9 mouse cellular contexts compared by ENCODE assay signal in genomic region chr13:73512776-73513673, GRCm38 (mm10). TPM values are rescaled to one million over a fixed set of nuclear protein-coding genes. Genes with fewer than 3 reads are reported as not detected.
DNase-seq lines count a peak whose midpoint lies in the region; ATAC-seq and TF ChIP-seq lines count a peak whose summit lies in the region.
"Had no signal": no experiment of that assay in that cellular context is flagged by ENCODE, and none has a peak within 500 bp of the region (broad histone marks: within the 10 kb centered on the region; RNA-seq: fewer than 3 reads in every experiment).

No protein-coding gene starts in this region.

- no peak overlapping the region for H3K4me3 ChIP-seq in embryonic facial prominence, embryonic 10.5 days
- no peak overlapping the region for H3K4me3 ChIP-seq in heart, embryonic 10.5 days
- no peak overlapping the region for H3K4me3 ChIP-seq in liver, embryonic 11.5 days (ENCODE audit: low read depth, low read length)
- H3K4me3 ChIP-seq in neural tube, embryonic 11.5 days (ENCODE audit: low read depth, low read length), result no peak overlapping the region
- H3K4me3 ChIP-seq in stomach, postnatal 0 days (ENCODE audit: low read depth, low read length), result no peak overlapping the region
- H3K4me3 ChIP-seq: erythroblast, embryonic 14.5 days had no signal

- H3K4me2 ChIP-seq in liver, embryonic 11.5 days, result no peak overlapping the region
- H3K4me2 ChIP-seq in neural tube, embryonic 11.5 days (ENCODE audit: low read depth), result no peak overlapping the region
- no peak overlapping the region for H3K4me2 ChIP-seq in stomach, postnatal 0 days (replicated peaks; ENCODE audit: low read depth)

- peak; percentile 93 for TF ChIP-seq CTCF in stomach, postnatal 0 days (IDR thresholded peaks at IDR 0.05; ENCODE audit: low read depth)

- DNase-seq in adrenal gland, postnatal 36 days, result peak; percentile 74 to 76
- peak; percentile 82 for DNase-seq in embryonic facial prominence, embryonic 10.5 days (ENCODE audit: low spot score)
- DNase-seq in heart, embryonic 10.5 days (ENCODE audit: low spot score), result peak; percentile 86
- peak; percentile 87 for DNase-seq in kidney, postnatal 10 days
- peak; percentile 68 for DNase-seq in liver, embryonic 11.5 days (ENCODE audit: low spot score)
- peak; percentile 77 for DNase-seq in neural tube, embryonic 11.5 days (ENCODE audit: low spot score)
- peak; percentile 79 for DNase-seq in stomach, postnatal 0 days (ENCODE audit: low spot score)

- H3K27ac ChIP-seq in embryonic facial prominence, embryonic 10.5 days (replicated peaks), result no peak overlapping the region
- no peak overlapping the region for H3K27ac ChIP-seq in heart, embryonic 10.5 days
- H3K27ac ChIP-seq in liver, embryonic 11.5 days (ENCODE audit: low read depth, low read length), result no peak overlapping the region
- H3K27ac ChIP-seq in neural tube, embryonic 11.5 days (ENCODE audit: low read depth, low read length), result no peak overlapping the region
- no peak overlapping the region for H3K27ac ChIP-seq in stomach, postnatal 0 days (replicated peaks)

- H3K36me3 ChIP-seq in embryonic facial prominence, embryonic 10.5 days (replicated peaks), result peaks cover 91% of the 10 kb centered on the region
- peaks cover 71% of the 10 kb centered on the region for H3K36me3 ChIP-seq in heart, embryonic 10.5 days
- H3K36me3 ChIP-seq in liver, embryonic 11.5 days (ENCODE audit: control insufficient read depth, insufficient read depth, low read length), result peaks cover 46% of the 10 kb centered on the region
- H3K36me3 ChIP-seq in neural tube, embryonic 11.5 days (ENCODE audit: control insufficient read depth, insufficient read depth, low read length), result peaks cover 4% of the 10 kb centered on the region; the same call in 1 of the 2 replicates
- H3K36me3 ChIP-seq in stomach, postnatal 0 days (ENCODE audit: control insufficient read depth, insufficient read depth, low read length), result peaks cover 8% of the 10 kb centered on the region

- peak; percentile 76 for ATAC-seq in CD4-positive, CD25-positive, alpha-beta regulatory T cell, adult 4 months
- ATAC-seq in liver, embryonic 11.5 days (replicated peaks; ENCODE audit: low FRiP score), result peak; percentile 30; the same call in 1 of the 2 replicates
- no peak for ATAC-seq in neural tube, embryonic 11.5 days (ENCODE audit: insufficient read depth, low FRiP score, low TSS enrichment)
- ATAC-seq in stomach, postnatal 0 days (ENCODE audit: low FRiP score, low TSS enrichment), result peak; percentile 61; the same call in 1 of the 2 replicates

- no peaks in the 10 kb centered on the region for H3K27me3 ChIP-seq in embryonic facial prominence, embryonic 10.5 days (replicated peaks; ENCODE audit: low read depth, poor library complexity, severe bottlenecking)
- H3K27me3 ChIP-seq in heart, embryonic 10.5 days (ENCODE audit: insufficient read depth, poor library complexity, severe bottlenecking), result no peaks in the 10 kb centered on the region
- no peaks in the 10 kb centered on the region for H3K27me3 ChIP-seq in liver, embryonic 11.5 days (replicated peaks; ENCODE audit: control insufficient read depth, insufficient read depth, low read length)
- no peaks in the 10 kb centered on the region for H3K27me3 ChIP-seq in neural tube, embryonic 11.5 days (ENCODE audit: control insufficient read depth, insufficient read depth, low read length)
- H3K27me3 ChIP-seq in stomach, postnatal 0 days (ENCODE audit: control insufficient read depth, insufficient read depth, low read length), result no peaks in the 10 kb centered on the region

- 61% methylated on average over 13 of the region's 13 CpGs for WGBS in embryonic facial prominence, embryonic 10.5 days
- 57% methylated on average over 13 of the region's 13 CpGs for WGBS in heart, embryonic 10.5 days
- WGBS in liver, embryonic 11.5 days, result 62% methylated on average over 13 of the region's 13 CpGs
- WGBS in neural tube, embryonic 11.5 days, result 62% methylated on average over 13 of the region's 13 CpGs
- 55% methylated on average over 13 of the region's 13 CpGs for WGBS in stomach, postnatal 0 days

- H3K4me1 ChIP-seq in embryonic facial prominence, embryonic 10.5 days, result no peaks in the 10 kb centered on the region
- no peaks in the 10 kb centered on the region for H3K4me1 ChIP-seq in heart, embryonic 10.5 days
- no peaks in the 10 kb centered on the region for H3K4me1 ChIP-seq in liver, embryonic 11.5 days (replicated peaks; ENCODE audit: control insufficient read depth, insufficient read depth, low read length)
- H3K4me1 ChIP-seq in neural tube, embryonic 11.5 days (ENCODE audit: control insufficient read depth, insufficient read depth, low read length), result no peaks in the 10 kb centered on the region
- no peaks in the 10 kb centered on the region for H3K4me1 ChIP-seq in stomach, postnatal 0 days (replicated peaks; ENCODE audit: control insufficient read depth, insufficient read depth)

- H3K9ac ChIP-seq in liver, embryonic 11.5 days (ENCODE audit: low read depth, low read length), result no peak overlapping the region
- no peak overlapping the region for H3K9ac ChIP-seq in neural tube, embryonic 11.5 days (ENCODE audit: low read length)
- no peak overlapping the region for H3K9ac ChIP-seq in stomach, postnatal 0 days (ENCODE audit: low read length)

- no peak for TF ChIP-seq EP300 in stomach, postnatal 0 days (optimal IDR thresholded peaks at IDR 0.05)

- no peaks in the 10 kb centered on the region for H3K9me3 ChIP-seq in embryonic facial prominence, embryonic 10.5 days
- H3K9me3 ChIP-seq in heart, embryonic 10.5 days, result no peaks in the 10 kb centered on the region
- no peaks in the 10 kb centered on the region for H3K9me3 ChIP-seq in liver, embryonic 11.5 days (ENCODE audit: control insufficient read depth, low read length)
- H3K9me3 ChIP-seq in neural tube, embryonic 11.5 days (ENCODE audit: control insufficient read depth, low read length), result no peaks in the 10 kb centered on the region
- no peaks in the 10 kb centered on the region for H3K9me3 ChIP-seq in stomach, postnatal 0 days (ENCODE audit: control insufficient read depth, low read length)

RNA-seq across cellular contexts. Expression of gene Slc6a3, which starts 23.5 kb away (rescaled TPM):
- polyA plus RNA-seq in CD4-positive, CD25-positive, alpha-beta regulatory T cell, adult 4 months (2017; shearing (Covaris generic)), result not detected
- not detected for total RNA-seq in adrenal gland, postnatal 36 days (2021)
- 0.20 TPM in 1 of 2 replicates, not detected in the other for polyA plus RNA-seq in embryonic facial prominence, embryonic 10.5 days (2016; fragmentation: Nextera tagmentation; extraction: Ambion mirVana)
- polyA plus RNA-seq in heart, embryonic 10.5 days (2016; fragmentation: Nextera tagmentation; extraction: Ambion mirVana), result 0.07 and 0.11 TPM in 2 replicates
- polyA plus RNA-seq in liver, embryonic 11.5 days (2014; fragmentation: Nextera tagmentation; extraction: Ambion mirVana), result 0.70 and 1.2 TPM in 2 replicates
- 0.20 TPM in 1 of 2 replicates, not detected in the other for polyA plus RNA-seq in neural tube, embryonic 11.5 days (2014; fragmentation: Nextera tagmentation; extraction: Ambion mirVana)
- 0.05 TPM in 1 of 2 replicates, not detected in the other for polyA plus RNA-seq in stomach, postnatal 0 days (2015; fragmentation: Nextera tagmentation; extraction: Ambion mirVana)
- polyA plus RNA-seq: erythroblast, embryonic 14.5 days had no signal

RNA-seq across cellular contexts. Expression of gene Lpcat1, which starts 46.0 kb away (rescaled TPM):
- 10 to 100 TPM; 29.0 to 34.0 TPM for polyA plus RNA-seq in CD4-positive, CD25-positive, alpha-beta regulatory T cell, adult 4 months (2017; shearing (Covaris generic))
- total RNA-seq in adrenal gland, postnatal 36 days (2021), result 10 to 100 TPM; 15.5 to 15.9 TPM
- polyA plus RNA-seq in embryonic facial prominence, embryonic 10.5 days (2016; fragmentation: Nextera tagmentation; extraction: Ambion mirVana), result 59.4 and 60.5 TPM in 2 replicates
- 31.9 and 39.6 TPM in 2 replicates for polyA plus RNA-seq in heart, embryonic 10.5 days (2016; fragmentation: Nextera tagmentation; extraction: Ambion mirVana)
- 81.9 and 84.0 TPM in 2 replicates for polyA plus RNA-seq in liver, embryonic 11.5 days (2014; fragmentation: Nextera tagmentation; extraction: Ambion mirVana)
- 46.0 and 49.8 TPM in 2 replicates for polyA plus RNA-seq in neural tube, embryonic 11.5 days (2014; fragmentation: Nextera tagmentation; extraction: Ambion mirVana)
- 8.5 and 8.6 TPM in 2 replicates for polyA plus RNA-seq in stomach, postnatal 0 days (2015; fragmentation: Nextera tagmentation; extraction: Ambion mirVana)
